11 mouse cellular contexts compared by ENCODE assay signal in the genomic region with DNA sequence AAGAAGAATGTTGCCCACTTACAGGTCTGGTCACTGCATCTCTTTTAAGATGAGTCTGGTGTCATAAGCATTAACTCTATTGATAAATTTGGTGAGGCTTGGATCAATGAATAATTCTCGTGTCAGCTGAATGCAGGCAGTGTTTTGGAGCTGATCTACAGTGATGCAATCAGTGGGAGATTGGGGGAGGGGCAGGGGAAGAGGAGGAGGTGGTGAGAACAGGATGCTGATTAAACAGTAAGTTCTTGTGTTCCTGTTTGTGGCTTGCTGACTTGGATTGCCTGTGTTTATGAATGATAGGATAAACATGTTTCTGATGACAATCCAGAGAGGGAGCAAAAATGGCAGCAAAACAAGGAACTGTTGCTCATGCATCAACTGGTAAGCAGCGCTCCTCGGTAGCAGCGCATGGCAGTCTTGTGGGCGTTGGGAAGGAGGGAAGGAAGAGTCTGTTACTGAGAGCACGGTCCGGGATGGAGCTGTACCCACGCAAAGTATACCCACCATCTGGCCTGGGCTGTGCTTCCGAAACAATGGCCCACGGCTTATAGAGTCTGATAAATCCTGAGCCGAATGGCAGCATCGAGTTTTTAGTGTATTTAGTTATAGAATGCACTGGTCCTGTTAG.
DNase-seq lines count a peak whose midpoint lies in the region; ATAC-seq and TF ChIP-seq lines count a peak whose summit lies in the region.
"Had no signal": no experiment of that assay in that cellular context is flagged by ENCODE, and none has a peak within 500 bp of the region (broad histone marks: within the 10 kb centered on the region; RNA-seq: fewer than 3 reads in every experiment).

No protein-coding gene starts in this region.

- intact Hi-C loops in gastrocnemius, adult 2 months (cut with DNase I): no loop called here
- intact Hi-C loops in heart, postnatal 36 days (cut with DNase I): no loop called here

- peak overlapping the region; percentile 3; the same call in 1 of the 2 replicates for H3K27ac ChIP-seq in kidney, embryonic 16.5 days (ENCODE audit: low read length)
- H3K27ac ChIP-seq in midbrain, embryonic 10.5 days (replicated peaks): no peak overlapping the region
- no peak overlapping the region for H3K27ac ChIP-seq in gastrocnemius, adult 2 months
- H3K27ac ChIP-seq: embryonic facial prominence, embryonic 15.5 days; heart, embryonic 13.5 days; limb, embryonic 10.5 days had no signal

- whole genome bisulfite sequencing in kidney, embryonic 16.5 days: 85% methylated on average over 12 of the region's 12 CpGs
- WGBS in midbrain, embryonic 10.5 days: 90% methylated on average over 12 of the region's 12 CpGs

- no peaks in the 10 kb centered on the region for H3K9me3 ChIP-seq in kidney, embryonic 16.5 days (ENCODE audit: low read length)
- no peaks in the 10 kb centered on the region for H3K9me3 ChIP-seq in midbrain, embryonic 10.5 days (replicated peaks)
- H3K9me3 ChIP-seq: embryonic facial prominence, embryonic 15.5 days; heart, embryonic 13.5 days; limb, embryonic 10.5 days had no signal

- TF ChIP-seq CTCF in gastrocnemius, adult 2 months (IDR thresholded peaks at IDR 0.05): no peak

- H3K4me1 ChIP-seq in kidney, embryonic 16.5 days (ENCODE audit: insufficient read depth, low read length): peaks cover 29% of the 10 kb centered on the region
- 0 out of 2 replicates have a peak, but pooled peaks cover 5% of the 10 kb centered on the region for H3K4me1 ChIP-seq in midbrain, embryonic 10.5 days
- H3K4me1 ChIP-seq: embryonic facial prominence, embryonic 15.5 days had no signal

- DNase-seq in kidney, adult 18-20 months: no peak
- DNase-seq in layer of hippocampus, postnatal 10 days (ENCODE audit: low spot score in 2 of 2): peak; percentile 24 to 51
- no peak for DNase-seq in midbrain, embryonic 10.5 days (ENCODE audit: low spot score)
- DNase-seq in gastrocnemius, adult 2 months: no peak
- DNase-seq in heart, postnatal 36 days: no peak

- ATAC-seq in kidney, embryonic 16.5 days (ENCODE audit: low FRiP score, low TSS enrichment): no peak
- ATAC-seq in activated CD4-positive, CD25-positive, alpha-beta regulatory T cell, adult 4 months: peak; percentile 57
- peak; percentile 81 for ATAC-seq in megakaryocyte progenitor cell, adult 5-6 weeks (replicated peaks; ENCODE audit: poor library complexity)

- H3K9ac ChIP-seq in kidney, embryonic 16.5 days (replicated peaks; ENCODE audit: low read length): no peak overlapping the region
- H3K9ac ChIP-seq: embryonic facial prominence, embryonic 15.5 days; heart, embryonic 13.5 days had no signal

- no peak overlapping the region for H3K4me2 ChIP-seq in kidney, embryonic 16.5 days (replicated peaks; ENCODE audit: low read depth, low read length)
- H3K4me2 ChIP-seq: embryonic facial prominence, embryonic 15.5 days; heart, embryonic 13.5 days had no signal

- no peaks in the 10 kb centered on the region for H3K27me3 ChIP-seq in kidney, embryonic 16.5 days (ENCODE audit: insufficient read depth, low read length)
- H3K27me3 ChIP-seq in midbrain, embryonic 10.5 days (ENCODE audit: low read depth, poor library complexity, severe bottlenecking): no peaks in the 10 kb centered on the region
- H3K27me3 ChIP-seq: embryonic facial prominence, embryonic 15.5 days; heart, embryonic 13.5 days had no signal

- no peak overlapping the region for H3K4me3 ChIP-seq in kidney, embryonic 16.5 days (ENCODE audit: low read length)
- H3K4me3 ChIP-seq in midbrain, embryonic 10.5 days: no peak overlapping the region
- H3K4me3 ChIP-seq in gastrocnemius, adult 2 months: no peak overlapping the region
- H3K4me3 ChIP-seq: embryonic facial prominence, embryonic 15.5 days; heart, embryonic 13.5 days; limb, embryonic 10.5 days had no signal

- H3K36me3 ChIP-seq in kidney, embryonic 16.5 days (ENCODE audit: insufficient read depth, low read length): no peaks in the 10 kb centered on the region
- H3K36me3 ChIP-seq in midbrain, embryonic 10.5 days: no peaks in the 10 kb centered on the region
- H3K36me3 ChIP-seq: embryonic facial prominence, embryonic 15.5 days; heart, embryonic 13.5 days; limb, embryonic 10.5 days had no signal

Comparison
In these comparisons a context has a peak if more than half of its experiments do, and no peak if none do; other contexts are left out.
1. DNase-seq: peak in layer of hippocampus, postnatal 10 days (2 of 2); none in kidney, adult 18-20 months (single experiment), midbrain, embryonic 10.5 days (single experiment), gastrocnemius, adult 2 months (single experiment) and heart, postnatal 36 days (0 of 2).